Mouse (Mus musculus): Measurements from ENCODE around the gene Bves. TPM values are rescaled to one million over a fixed set of nuclear protein-coding genes. Genes with fewer than 3 reads are reported as not detected.

The Bves gene
- polyA plus RNA-seq, 1 experiment from 2014 or later, result 3.0 TPM

GRCm38 (mm10) chr10:45363396-45363795 is 27.8 kb downstream of the Bves start:
- 19% methylated on average over 5 of the region's 5 CpGs for WGBS
- no peak overlapping the region for H3K4me3 ChIP-seq
- ATAC-seq (ENCODE audit: insufficient number of reproducible peaks, low FRiP score, low TSS enrichment, low read depth), result no peak

DNA sequence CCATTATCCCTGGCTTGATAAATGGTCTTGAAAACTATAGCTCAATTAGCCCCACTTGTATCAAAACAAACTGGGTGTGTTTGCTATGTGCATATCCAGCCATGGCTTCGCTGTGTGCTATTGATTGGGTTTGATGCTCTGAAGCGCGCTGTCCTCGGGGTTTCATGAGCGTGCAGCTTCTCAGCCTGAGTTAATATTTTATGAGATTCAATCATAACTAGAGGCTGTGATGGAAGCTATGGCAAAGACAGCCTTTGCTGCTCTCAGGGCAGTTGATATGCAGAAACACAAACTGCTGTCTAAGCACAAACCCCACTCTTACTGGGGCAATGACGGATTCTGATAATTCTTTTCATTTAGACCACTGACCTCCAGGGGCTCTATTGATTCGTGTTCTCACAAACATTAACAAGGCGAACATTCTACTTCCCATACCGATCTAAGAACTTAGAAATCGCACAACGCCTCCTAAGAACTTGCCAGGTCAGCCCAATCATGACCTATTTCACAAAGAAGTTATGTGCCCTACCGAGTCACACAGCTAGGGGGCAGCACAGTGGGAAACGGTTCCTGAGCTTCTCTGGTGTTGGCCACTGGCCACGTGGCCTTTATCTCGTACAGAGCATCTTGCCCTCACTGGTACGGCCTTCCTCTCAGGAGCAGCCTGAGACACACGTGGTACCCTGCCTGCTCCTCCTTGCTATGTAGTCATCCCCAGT is 31.6 kb downstream of the Bves start:
- ATAC-seq (ENCODE audit: insufficient number of reproducible peaks, low FRiP score, low TSS enrichment, low read depth), result no peak
- Histone ChIP-seq H3K4me3 (no peak overlapping the region), H3K27me3 (no peaks in the 10 kb centered on the region; the same call in 1 of the 2 replicates), H3K36me3 (no peaks in the 10 kb centered on the region), H3K27ac (no peak overlapping the region), H3K9ac (no peak overlapping the region), H3K9me3 (no peaks in the 10 kb centered on the region), H3K4me2 (no peak overlapping the region), H3K4me1 (0 out of 2 replicates have a peak, but pooled peaks cover 3% of the 10 kb centered on the region)
- 88% methylated on average over 17 of the region's 17 CpGs for WGBS

More at GRCm38 (mm10) chr10:45363396-45363795, 27.8 kb downstream of the Bves start:
- no peak overlapping the region for H3K27ac ChIP-seq
- no peaks in the 10 kb centered on the region for H3K27me3 ChIP-seq
- H3K9me3 ChIP-seq, result no peaks in the 10 kb centered on the region
- 0 out of 2 replicates have a peak, but pooled peaks cover 3% of the 10 kb centered on the region for H3K4me1 ChIP-seq
- no peak overlapping the region for H3K4me2 ChIP-seq
- no peaks in the 10 kb centered on the region for H3K36me3 ChIP-seq
- H3K9ac ChIP-seq, result no peak overlapping the region

DNA sequence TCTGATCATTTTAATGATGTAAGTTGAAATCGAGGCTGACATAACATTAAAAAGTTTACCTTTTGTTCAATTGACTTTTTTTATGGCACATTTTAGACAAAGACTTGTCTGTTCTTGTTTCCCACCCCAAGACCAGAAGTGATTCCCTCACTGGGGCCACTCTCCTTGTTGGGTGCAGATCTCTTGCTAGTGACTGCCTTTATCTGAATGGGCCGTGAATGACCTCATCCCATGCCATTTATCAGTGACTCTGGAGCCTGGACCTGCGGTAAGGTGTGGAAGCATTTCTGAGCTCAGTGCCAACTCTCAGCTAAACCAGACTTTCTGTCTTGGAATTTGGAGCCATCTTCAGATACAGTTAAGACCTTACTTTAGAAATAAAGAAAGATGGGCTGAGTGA is 34.1 kb downstream of the Bves start:
- Histone ChIP-seq H3K27me3 (no peaks in the 10 kb centered on the region; the same call in 1 of the 2 replicates), H3K9ac (no peak overlapping the region), H3K27ac (no peak overlapping the region), H3K4me3 (no peak overlapping the region), H3K9me3 (no peaks in the 10 kb centered on the region), H3K4me2 (no peak overlapping the region), H3K4me1 (0 out of 2 replicates have a peak, but pooled peaks cover 3% of the 10 kb centered on the region), H3K36me3 (no peaks in the 10 kb centered on the region)
- WGBS, result 78% methylated on average over 3 of the region's 3 CpGs
- ATAC-seq (ENCODE audit: insufficient number of reproducible peaks, low FRiP score, low TSS enrichment, low read depth), result no peak

GRCm38 (mm10) chr10:45370545-45370944 is 35.0 kb downstream of the Bves start:
- 0 out of 2 replicates have a peak, but pooled peaks cover 3% of the 10 kb centered on the region for H3K4me1 ChIP-seq
- H3K9ac ChIP-seq, result no peak overlapping the region
- H3K36me3 ChIP-seq, result no peaks in the 10 kb centered on the region
- no peak overlapping the region for H3K4me3 ChIP-seq
- no peak overlapping the region for H3K4me2 ChIP-seq
- H3K27ac ChIP-seq, result no peak overlapping the region
- WGBS, result 89% methylated on average over 2 of the region's 2 CpGs
- ATAC-seq (ENCODE audit: insufficient number of reproducible peaks, low FRiP score, low TSS enrichment, low read depth), result no peak
- no peaks in the 10 kb centered on the region for H3K9me3 ChIP-seq
- H3K27me3 ChIP-seq, result no peaks in the 10 kb centered on the region; the same call in 1 of the 2 replicates

GRCm38 (mm10) chr10:45372994-45373692 is 37.6 kb downstream of the Bves start:
- Histone ChIP-seq H3K4me1 (0 out of 2 replicates have a peak, but pooled peaks cover 3% of the 10 kb centered on the region), H3K4me2 (no peak overlapping the region), H3K4me3 (no peak overlapping the region), H3K27ac (no peak overlapping the region), H3K27me3 (no peaks in the 10 kb centered on the region; the same call in 1 of the 2 replicates), H3K9ac (no peak overlapping the region), H3K9me3 (no peaks in the 10 kb centered on the region), H3K36me3 (no peaks in the 10 kb centered on the region)
- no peak for ATAC-seq (ENCODE audit: insufficient number of reproducible peaks, low FRiP score, low TSS enrichment, low read depth)
- 40% methylated on average over 4 of the region's 4 CpGs for WGBS

DNA sequence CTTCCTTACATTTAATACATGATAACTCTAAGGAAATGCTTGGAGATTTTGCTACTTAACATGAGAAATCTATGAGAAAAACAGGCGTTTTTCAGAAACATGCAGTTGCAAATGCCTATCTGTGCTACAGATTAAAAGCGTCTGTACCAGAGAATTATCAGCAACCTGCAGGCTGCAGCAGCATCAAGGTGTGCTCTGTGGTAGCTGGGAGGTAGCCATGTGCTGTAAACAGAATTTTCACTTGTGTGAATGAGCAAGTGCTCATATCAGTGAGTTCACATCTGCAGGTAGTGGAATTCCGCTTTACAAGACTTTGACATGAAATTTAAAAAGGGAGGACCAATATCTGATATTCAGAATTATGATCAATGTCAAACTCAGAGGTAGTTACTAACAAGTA is 42.7 kb downstream of the Bves start:
- Histone ChIP-seq H3K9me3 (no peaks in the 10 kb centered on the region), H3K27me3 (no peaks in the 10 kb centered on the region), H3K4me2 (no peak overlapping the region), H3K9ac (no peak overlapping the region), H3K27ac (no peak overlapping the region), H3K36me3 (no peaks in the 10 kb centered on the region), H3K4me1 (no peaks in the 10 kb centered on the region), H3K4me3 (no peak overlapping the region)
- ATAC-seq (ENCODE audit: insufficient number of reproducible peaks, low FRiP score, low TSS enrichment, low read depth), result no peak
- 82% methylated on average over 3 of the region's 3 CpGs for WGBS

GRCm38 (mm10) chr10:45381937-45382636 is 46.5 kb downstream of the Bves start:
- H3K27me3 ChIP-seq, result no peaks in the 10 kb centered on the region
- no peak overlapping the region for H3K27ac ChIP-seq
- no peak for ATAC-seq (ENCODE audit: insufficient number of reproducible peaks, low FRiP score, low TSS enrichment, low read depth)
- no peaks in the 10 kb centered on the region for H3K36me3 ChIP-seq
- no peaks in the 10 kb centered on the region for H3K9me3 ChIP-seq
- H3K4me1 ChIP-seq, result no peaks in the 10 kb centered on the region
- no peak overlapping the region for H3K9ac ChIP-seq
- H3K4me2 ChIP-seq, result no peak overlapping the region
- H3K4me3 ChIP-seq, result no peak overlapping the region

- Histone ChIP-seq H3K9ac (no peak overlapping the region), H3K4me3 (no peak overlapping the region), H3K4me1 (no peaks in the 10 kb centered on the region), H3K9me3 (no peaks in the 10 kb centered on the region), H3K27me3 (no peaks in the 10 kb centered on the region), H3K4me2 (no peak overlapping the region), H3K36me3 (no peaks in the 10 kb centered on the region), H3K27ac (no peak overlapping the region)
- WGBS, result 50% methylated on average over 3 of the region's 3 CpGs
- no peak for ATAC-seq (ENCODE audit: insufficient number of reproducible peaks, low FRiP score, low TSS enrichment, low read depth)
These were observed 47.0 kb downstream of the Bves start for GRCm38 (mm10) chr10:45382637-45382958.

DNA sequence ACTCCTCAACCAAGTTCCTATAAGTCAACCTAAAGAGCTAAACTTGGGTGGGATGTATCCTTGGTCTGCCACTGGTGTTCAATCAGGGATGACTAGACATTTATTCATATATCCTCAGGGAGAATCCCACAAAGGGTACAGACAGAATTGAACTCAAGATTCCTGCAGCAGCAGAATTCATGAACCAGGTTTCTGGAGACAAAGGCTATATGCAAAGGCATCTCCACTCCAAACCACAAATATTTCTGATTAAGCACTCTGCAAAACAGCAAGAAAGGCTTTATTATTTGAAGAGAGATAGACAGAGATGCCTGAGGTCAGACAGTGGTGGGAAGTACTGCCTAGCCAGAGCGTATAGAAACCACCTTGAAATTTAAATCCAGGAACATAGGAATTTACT is 62.6 kb downstream of the Bves start:
- Histone ChIP-seq H3K27ac (no peak overlapping the region), H3K4me3 (no peak overlapping the region), H3K4me1 (no peaks in the 10 kb centered on the region), H3K27me3 (no peaks in the 10 kb centered on the region), H3K9me3 (no peaks in the 10 kb centered on the region), H3K9ac (no peak overlapping the region), H3K36me3 (no peaks in the 10 kb centered on the region), H3K4me2 (no peak overlapping the region)
- 70% methylated on average over 1 of the region's 1 CpGs for WGBS
- ATAC-seq (ENCODE audit: insufficient number of reproducible peaks, low FRiP score, low TSS enrichment, low read depth), result no peak

GRCm38 (mm10) chr10:45399702-45400243 is 64.2 kb downstream of the Bves start:
- 68% methylated on average over 7 of the region's 7 CpGs for WGBS
- Histone ChIP-seq H3K27me3 (no peaks in the 10 kb centered on the region), H3K27ac (no peak overlapping the region), H3K4me3 (no peak overlapping the region), H3K36me3 (no peaks in the 10 kb centered on the region), H3K4me2 (no peak overlapping the region), H3K9ac (no peak overlapping the region), H3K4me1 (no peaks in the 10 kb centered on the region), H3K9me3 (no peaks in the 10 kb centered on the region)
- ATAC-seq (ENCODE audit: insufficient number of reproducible peaks, low FRiP score, low TSS enrichment, low read depth), result no peak

GRCm38 (mm10) chr10:45410624-45411341 is 75.2 kb downstream of the Bves start:
- no peak for ATAC-seq (ENCODE audit: insufficient number of reproducible peaks, low FRiP score, low TSS enrichment, low read depth)
- no peaks in the 10 kb centered on the region for H3K27me3 ChIP-seq
- H3K4me3 ChIP-seq, result no peak overlapping the region
- no peaks in the 10 kb centered on the region for H3K4me1 ChIP-seq
- no peaks in the 10 kb centered on the region for H3K36me3 ChIP-seq
- no peak overlapping the region for H3K4me2 ChIP-seq
- H3K9me3 ChIP-seq, result no peaks in the 10 kb centered on the region
- H3K27ac ChIP-seq, result no peak overlapping the region
- WGBS, result 37% methylated on average over 10 of the region's 10 CpGs
- no peak overlapping the region for H3K9ac ChIP-seq

All from limb, embryonic 15.5 days (tissue).